In genomic region chr15:89180081-89180541, GRCm38 (mm10) we compare ENCODE assay signal across 9 mouse cellular contexts. TPM values are rescaled to one million over a fixed set of nuclear protein-coding genes. Genes with fewer than 3 reads are reported as not detected.
DNase-seq lines count a peak whose midpoint lies in the region; ATAC-seq and TF ChIP-seq lines count a peak whose summit lies in the region.
"Had no signal": no experiment of that assay in that cellular context is flagged by ENCODE, and none has a peak within 500 bp of the region (broad histone marks: within the 10 kb centered on the region; RNA-seq: fewer than 3 reads in every experiment).

No protein-coding gene starts in this region.

- peak overlapping the region; percentile 87 for H3K9ac ChIP-seq in heart, postnatal 0 days (replicated peaks; ENCODE audit: low read depth, low read length)
- H3K9ac ChIP-seq in limb, embryonic 15.5 days = peak overlapping the region; percentile 85

- H3K36me3 ChIP-seq in heart, postnatal 0 days (replicated peaks; ENCODE audit: control insufficient read depth, insufficient read depth, low read length) = no peaks in the 10 kb centered on the region
- H3K36me3 ChIP-seq in limb, embryonic 15.5 days = no peaks in the 10 kb centered on the region

- no peak for TF ChIP-seq CTCF in heart, postnatal 0 days (IDR thresholded peaks at IDR 0.05; ENCODE audit: low read depth)
- no peak for TF ChIP-seq CTCF in olfactory bulb, adult 2 months (IDR thresholded peaks at IDR 0.05; ENCODE audit: insufficient read depth, low read depth, low read length)

- peaks cover 61% of the 10 kb centered on the region for H3K4me1 ChIP-seq in heart, postnatal 0 days (ENCODE audit: control insufficient read depth, insufficient read depth)
- peaks cover 69% of the 10 kb centered on the region for H3K4me1 ChIP-seq in limb, embryonic 15.5 days
- H3K4me1 ChIP-seq in olfactory bulb, adult 2 months (ENCODE audit: control insufficient read depth, insufficient read depth, low read length) = peaks cover 52% of the 10 kb centered on the region

- peak overlapping the region; percentile 83 for H3K4me3 ChIP-seq in heart, postnatal 0 days (ENCODE audit: low read depth, low read length)
- peak overlapping the region; percentile 83 for H3K4me3 ChIP-seq in limb, embryonic 15.5 days
- peak overlapping the region; percentile 59 for H3K4me3 ChIP-seq in olfactory bulb, adult 2 months (ENCODE audit: insufficient read depth, low read depth, low read length)

- peak; percentile 44 for DNase-seq in gastrocnemius, postnatal 14 days
- DNase-seq in gastrocnemius, postnatal 10 days = no peak
- DNase-seq in MN1 (ENCODE audit: low spot score) = peak; percentile 58
- DNase-seq in heart, postnatal 0 days (ENCODE audit: low spot score) = no peak
- no peak for DNase-seq in urinary bladder, postnatal 10 days (ENCODE audit: low spot score)
- DNase-seq in gastrocnemius, adult 8-10 months (ENCODE audit: low spot score in 2 of 2) = no peak

- intact Hi-C loops in gastrocnemius, postnatal 14 days (cut with DNase I; ENCODE audit: low total_unique reads) = no loop called here

- peak overlapping the region; percentile 96 for H3K27ac ChIP-seq in heart, postnatal 0 days (ENCODE audit: low read depth)
- peak overlapping the region; percentile 94 for H3K27ac ChIP-seq in limb, embryonic 15.5 days
- peak overlapping the region; percentile 54 for H3K27ac ChIP-seq in olfactory bulb, adult 2 months (ENCODE audit: insufficient read depth, low read depth, low read length)

- 1% methylated on average over 26 of the region's 26 CpGs for WGBS in heart, postnatal 0 days
- under 1% methylated on average over 26 of the region's 26 CpGs for WGBS in limb, embryonic 15.5 days
- whole genome bisulfite sequencing in olfactory bulb, adult 2 months = 2% methylated on average over 26 of the region's 26 CpGs

- TF ChIP-seq POLR2A in olfactory bulb, adult 2 months (IDR thresholded peaks at IDR 0.05; ENCODE audit: insufficient read depth, low read depth, low read length) = no peak

- TF ChIP-seq EP300 in heart, postnatal 0 days (IDR thresholded peaks at IDR 0.05; ENCODE audit: low read depth) = no peak

- no peaks in the 10 kb centered on the region for H3K27me3 ChIP-seq in heart, postnatal 0 days (ENCODE audit: control insufficient read depth, insufficient read depth, low read length)
- no peaks in the 10 kb centered on the region for H3K27me3 ChIP-seq in limb, embryonic 15.5 days

- H3K4me2 ChIP-seq in heart, postnatal 0 days (ENCODE audit: low read depth, low read length) = peak overlapping the region; percentile 92
- peak overlapping the region; percentile 71 for H3K4me2 ChIP-seq in limb, embryonic 15.5 days

- no peaks in the 10 kb centered on the region for H3K9me3 ChIP-seq in heart, postnatal 0 days (replicated peaks; ENCODE audit: control insufficient read depth, low read length)
- H3K9me3 ChIP-seq in limb, embryonic 15.5 days = no peaks in the 10 kb centered on the region

- no peak for ATAC-seq in heart, postnatal 0 days (ENCODE audit: insufficient read depth, low read depth)
- ATAC-seq in limb, embryonic 15.5 days (ENCODE audit: insufficient number of reproducible peaks, low FRiP score, low TSS enrichment, low read depth) = no peak

RNA-seq across cellular contexts. Expression of gene Plxnb2, which starts 0.5 kb away (rescaled TPM):
- total RNA-seq in gastrocnemius, postnatal 14 days (2021) = 10 to 100 TPM; 20.9 to 23.8 TPM
- total RNA-seq in gastrocnemius, postnatal 10 days (2021) = 10 to 100 TPM; 28.9 to 43.0 TPM
- 153 and 199 TPM in 2 replicates for total RNA-seq in heart, postnatal 0 days (2014; rRNA removed; ENCODE audit: low replicate concordance)
- polyA plus RNA-seq in heart, postnatal 0 days (2015; fragmentation: Nextera tagmentation; extraction: Ambion mirVana) = 51.6 and 54.5 TPM in 2 replicates
- polyA plus RNA-seq in limb, embryonic 15.5 days (2015; fragmentation: Nextera tagmentation; extraction: Ambion mirVana) = 144 and 149 TPM in 2 replicates
- polyA plus RNA-seq in olfactory bulb, adult 2 months (2012; ENCODE audit: insufficient read depth, insufficient read length, low replicate concordance, missing spikeins) = 46.6 TPM in 1 of 2 replicates, not detected in the other
- 1 to 10 TPM; 4.5 to 6.3 (median 5.3) TPM for total RNA-seq in gastrocnemius, adult 8-10 months (2022)

RNA-seq across cellular contexts. Expression of gene Dennd6b, which starts 16.2 kb away (rescaled TPM):
- total RNA-seq in gastrocnemius, postnatal 14 days (2021) = 1 to 10 TPM; 4.1 to 5.4 TPM
- total RNA-seq in gastrocnemius, postnatal 10 days (2021) = 1 to 10 TPM; 4.5 to 7.0 TPM
- 15.2 and 19.2 TPM in 2 replicates for total RNA-seq in heart, postnatal 0 days (2014; rRNA removed; ENCODE audit: low replicate concordance)
- 14.5 and 14.8 TPM in 2 replicates for polyA plus RNA-seq in heart, postnatal 0 days (2015; fragmentation: Nextera tagmentation; extraction: Ambion mirVana)
- 12.4 and 13.0 TPM in 2 replicates for polyA plus RNA-seq in limb, embryonic 15.5 days (2015; fragmentation: Nextera tagmentation; extraction: Ambion mirVana)
- not detected in 2 replicates for polyA plus RNA-seq in olfactory bulb, adult 2 months (2012; ENCODE audit: insufficient read depth, insufficient read length, low replicate concordance, missing spikeins)
- 1 to 10 TPM; 8.3 to 9.4 (median 9.2) TPM for total RNA-seq in gastrocnemius, adult 8-10 months (2022)

RNA-seq across cellular contexts. Expression of gene Mapk11, which starts 30.7 kb away (rescaled TPM):
- total RNA-seq in gastrocnemius, postnatal 14 days (2021) = 1 to 10 TPM; 1.7 TPM
- 1 to 10 TPM; 2.1 to 3.0 TPM for total RNA-seq in gastrocnemius, postnatal 10 days (2021)
- total RNA-seq in heart, postnatal 0 days (2014; rRNA removed; ENCODE audit: low replicate concordance) = 1.0 and 4.9 TPM in 2 replicates
- polyA plus RNA-seq in heart, postnatal 0 days (2015; fragmentation: Nextera tagmentation; extraction: Ambion mirVana) = 2.5 and 2.6 TPM in 2 replicates
- 7.8 and 8.3 TPM in 2 replicates for polyA plus RNA-seq in limb, embryonic 15.5 days (2015; fragmentation: Nextera tagmentation; extraction: Ambion mirVana)
- polyA plus RNA-seq in olfactory bulb, adult 2 months (2012; ENCODE audit: insufficient read depth, insufficient read length, low replicate concordance, missing spikeins) = not detected in 2 replicates
- 1 to 10 TPM in 2 of 4 experiments, under 1 TPM in 2; 0.70 to 1.3 (median 0.97) TPM for total RNA-seq in gastrocnemius, adult 8-10 months (2022)

RNA-seq across cellular contexts. Expression of gene Ppp6r2, which starts 31.2 kb away (rescaled TPM):
- 10 to 100 TPM; 56.2 to 57.3 TPM for total RNA-seq in gastrocnemius, postnatal 14 days (2021)
- 10 to 100 TPM; 60.1 to 61.9 TPM for total RNA-seq in gastrocnemius, postnatal 10 days (2021)
- total RNA-seq in heart, postnatal 0 days (2014; rRNA removed; ENCODE audit: low replicate concordance) = 65.1 and 98.4 TPM in 2 replicates
- 27.4 and 27.7 TPM in 2 replicates for polyA plus RNA-seq in heart, postnatal 0 days (2015; fragmentation: Nextera tagmentation; extraction: Ambion mirVana)
- 24.5 and 25.0 TPM in 2 replicates for polyA plus RNA-seq in limb, embryonic 15.5 days (2015; fragmentation: Nextera tagmentation; extraction: Ambion mirVana)
- polyA plus RNA-seq in olfactory bulb, adult 2 months (2012; ENCODE audit: insufficient read depth, insufficient read length, low replicate concordance, missing spikeins) = not detected in 2 replicates
- total RNA-seq in gastrocnemius, adult 8-10 months (2022) = 100 to 1,000 TPM in 3 of 4 experiments, 10 to 100 TPM in 1; 97.2 to 102 (median 101) TPM

RNA-seq across cellular contexts. Expression of gene Mapk12, which starts 39.6 kb away (rescaled TPM):
- 100 to 1,000 TPM in 1 of 2 experiments, 10 to 100 TPM in 1; 91.5 to 104 TPM for total RNA-seq in gastrocnemius, postnatal 14 days (2021)
- 10 to 100 TPM; 76.0 to 77.1 TPM for total RNA-seq in gastrocnemius, postnatal 10 days (2021)
- 7.1 and 55.2 TPM in 2 replicates for total RNA-seq in heart, postnatal 0 days (2014; rRNA removed; ENCODE audit: low replicate concordance)
- 18.6 and 18.9 TPM in 2 replicates for polyA plus RNA-seq in heart, postnatal 0 days (2015; fragmentation: Nextera tagmentation; extraction: Ambion mirVana)
- 7.1 and 15.4 TPM in 2 replicates for polyA plus RNA-seq in limb, embryonic 15.5 days (2015; fragmentation: Nextera tagmentation; extraction: Ambion mirVana)
- not detected in 2 replicates for polyA plus RNA-seq in olfactory bulb, adult 2 months (2012; ENCODE audit: insufficient read depth, insufficient read length, low replicate concordance, missing spikeins)
- 100 to 1,000 TPM; 123 to 153 (median 139) TPM for total RNA-seq in gastrocnemius, adult 8-10 months (2022)
- total RNA-seq: MEL had no signal

Comparison
In these comparisons a context has a peak if more than half of its experiments do, and no peak if none do; other contexts are left out.
1. DNase-seq: peak in gastrocnemius, postnatal 14 days (single experiment) and MN1 (single experiment); none in gastrocnemius, postnatal 10 days (single experiment), heart, postnatal 0 days (single experiment), urinary bladder, postnatal 10 days (single experiment) and gastrocnemius, adult 8-10 months (0 of 2).
2. Peak in every context shown above with its lines, with median percentiles within 50 percentile points of each other: H3K27ac ChIP-seq and H3K4me3 ChIP-seq.